Mouse (Mus musculus): ENCODE data around the gene Npr1.

- TF ChIP-seq TAL1 (IDR thresholded peaks at IDR 0.05; ENCODE audit: low read length) (no peak), GATA1 (IDR thresholded peaks at IDR 0.05; ENCODE audit: low read length) (no peak)
Measured at GRCm38 (mm10) chr3:90454931-90455330, 10.7 kb downstream of the Npr1 start.

Data from erythroblast, embryonic 14.5 days (primary cell).